Mouse (Mus musculus) lung, postnatal 10 days (tissue): ENCODE data around the gene Rab8a.
"Not testable (repeated sequence)": the region's sequence is repeated elsewhere in the genome, so short reads cannot be mapped to it uniquely, and the experiment has no call there.

Source experiments
- DNase-seq: peaks from one replicate; pipeline ENCODE4 v3.0.0; 2021

The Rab8a gene

DNA sequence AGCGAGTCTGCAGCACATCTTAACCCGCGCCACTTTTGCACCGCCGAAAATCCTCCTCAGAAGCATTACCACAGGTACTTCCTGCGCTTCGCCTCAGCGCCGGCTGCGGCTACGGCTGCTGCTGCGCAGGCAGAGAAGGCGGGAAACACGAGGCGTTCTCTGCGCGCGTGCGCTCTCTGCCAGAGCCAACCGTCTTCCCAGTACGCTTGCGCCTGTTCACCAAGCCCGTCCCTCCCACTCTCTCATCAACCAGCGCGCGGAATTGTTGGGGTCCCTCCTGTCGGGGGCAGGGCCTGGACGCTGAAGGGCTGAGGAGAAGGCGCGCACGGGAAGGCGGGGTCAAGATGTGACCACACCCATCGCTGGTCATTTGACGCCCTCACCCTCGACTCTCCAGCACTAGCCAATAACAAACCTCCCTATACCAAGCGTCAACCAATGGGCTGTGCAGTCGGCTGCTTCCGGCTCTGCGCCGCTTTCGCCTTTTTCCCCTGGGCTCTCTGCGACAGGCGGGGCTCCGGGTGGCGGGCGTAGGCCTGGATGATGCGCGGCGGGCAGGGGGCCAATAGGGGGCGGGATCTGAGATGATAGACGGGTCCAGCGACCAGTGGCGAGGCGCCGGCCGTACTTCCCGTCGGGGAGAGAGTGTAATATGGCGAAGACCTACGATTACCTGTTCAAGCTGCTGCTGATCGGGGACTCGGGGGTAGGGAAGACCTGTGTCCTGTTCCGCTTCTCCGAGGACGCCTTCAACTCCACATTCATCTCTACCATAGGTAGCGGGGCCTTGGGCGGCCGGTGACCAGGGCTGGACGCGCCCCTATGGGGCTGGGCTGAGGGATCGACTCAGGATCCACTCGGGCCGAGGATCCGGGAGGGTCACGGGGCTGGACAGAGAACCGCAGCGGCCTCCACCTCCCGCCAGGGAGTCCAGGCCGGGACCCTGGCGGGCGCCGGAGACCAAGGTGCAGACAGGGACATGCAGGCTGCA, at the start of gene Rab8a:
TSS of gene Rab8a (plus strand) at position 494 of the 991 bp plus-strand sequence.
- DNase-seq, result peak; percentile 100

GRCm38 (mm10) chr8:72112486-72112885, 48.5 kb upstream of the Rab8a start:
- DNase-seq, result no peak

DNA sequence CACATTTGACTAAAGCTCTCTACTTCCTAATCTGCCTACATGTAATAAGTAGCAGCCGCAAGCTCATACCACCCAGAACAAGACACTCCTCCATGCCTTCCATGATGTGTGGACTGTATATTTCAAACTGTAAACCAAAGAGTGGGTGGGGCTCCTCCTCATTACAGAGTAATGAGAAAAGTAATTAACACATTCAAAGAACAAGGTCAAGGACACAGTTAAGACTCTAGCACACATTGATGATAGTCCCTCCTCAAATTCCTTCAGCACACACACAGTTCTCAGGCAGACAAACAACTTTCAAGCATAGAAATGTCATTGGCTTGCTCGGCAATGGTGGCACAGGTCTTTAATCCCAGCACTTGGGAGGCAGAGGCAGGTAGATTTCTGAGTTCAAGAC, 45.8 kb upstream of the Rab8a start:
- DNase-seq, result no peak

DNA sequence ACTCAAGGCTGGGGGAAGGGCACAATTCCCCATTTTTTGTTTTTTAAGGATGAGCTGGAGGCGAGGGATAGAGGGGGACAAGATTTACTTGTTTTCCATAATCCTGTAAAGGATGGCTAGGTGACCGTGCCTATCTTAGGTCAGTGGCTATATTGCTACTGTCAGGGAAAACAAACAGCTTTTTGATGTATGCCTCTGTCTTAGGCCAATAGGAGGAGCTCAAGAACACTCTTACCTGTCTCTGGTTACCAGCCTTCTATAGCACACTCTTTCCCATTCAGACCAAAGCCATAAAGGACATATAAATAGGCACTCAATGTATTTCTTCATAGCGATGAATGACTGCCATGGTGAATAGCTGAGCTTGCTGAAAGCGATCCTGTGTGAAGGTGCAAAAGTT, 42.4 kb upstream of the Rab8a start:
- DNase-seq, result no peak

DNA sequence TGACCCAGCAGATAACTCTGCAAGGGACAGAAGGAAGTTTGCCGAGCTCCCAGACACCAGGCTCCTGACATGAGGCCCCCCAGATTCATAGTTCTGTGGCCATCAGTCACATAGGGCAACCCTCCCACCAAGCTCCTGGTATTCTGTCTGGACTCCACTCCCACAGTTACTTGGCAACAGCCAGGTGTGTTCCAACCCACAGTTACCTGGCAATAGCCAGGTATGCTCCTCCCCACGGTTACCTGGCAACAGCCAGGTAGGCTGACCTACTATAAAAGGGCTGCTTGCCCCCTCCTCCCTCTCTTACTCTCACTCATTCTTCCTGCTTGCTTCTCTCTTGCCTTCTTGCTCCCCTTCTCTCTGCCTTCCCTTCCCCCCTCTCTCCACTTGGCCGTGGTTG, 39.5 kb upstream of the Rab8a start:
- not testable (repeated sequence) for DNase-seq

GRCm38 (mm10) chr8:72121997-72122396, 39.0 kb upstream of the Rab8a start:
- DNase-seq, result no peak

DNA sequence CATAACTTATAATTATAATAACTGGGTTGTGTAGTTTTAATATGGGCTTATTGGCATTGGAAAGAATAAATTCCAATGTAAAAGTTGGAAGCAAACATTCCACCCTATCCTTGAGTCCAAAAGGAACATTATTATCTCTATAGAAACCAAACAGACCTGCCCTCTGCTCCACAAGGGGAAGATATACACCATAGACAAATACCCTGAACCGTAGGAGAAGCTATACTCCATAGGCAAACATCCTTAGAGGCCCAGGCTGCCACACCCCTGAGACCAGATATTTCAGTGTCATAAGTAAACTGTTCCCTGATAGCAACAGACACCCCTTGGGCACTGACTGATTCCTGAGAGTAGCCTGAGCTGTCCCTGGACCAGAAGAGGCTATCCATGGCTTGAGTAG, 33.2 kb upstream of the Rab8a start:
- no peak for DNase-seq

GRCm38 (mm10) chr8:72131251-72131650, 29.7 kb upstream of the Rab8a start:
- peak; percentile 51 for DNase-seq

DNA sequence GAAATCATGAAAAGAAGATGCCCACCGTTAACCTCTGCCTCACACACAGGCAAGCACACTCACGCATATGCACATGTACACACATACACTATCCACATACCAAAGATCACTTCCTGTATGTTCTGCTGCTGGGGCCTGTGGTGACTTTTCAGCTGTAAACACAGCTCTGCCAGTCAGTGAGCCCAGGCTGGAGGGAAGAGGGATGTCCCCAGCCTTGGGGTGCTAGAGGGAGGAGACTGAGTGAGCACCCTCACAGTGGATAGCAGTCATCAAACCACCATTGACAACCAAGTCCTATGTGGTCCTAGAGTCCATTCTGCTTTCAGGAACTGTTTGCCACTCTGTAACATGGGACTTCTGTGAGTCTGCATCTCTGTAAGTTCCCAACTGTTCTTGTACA, 29.1 kb upstream of the Rab8a start:
- no peak for DNase-seq

DNA sequence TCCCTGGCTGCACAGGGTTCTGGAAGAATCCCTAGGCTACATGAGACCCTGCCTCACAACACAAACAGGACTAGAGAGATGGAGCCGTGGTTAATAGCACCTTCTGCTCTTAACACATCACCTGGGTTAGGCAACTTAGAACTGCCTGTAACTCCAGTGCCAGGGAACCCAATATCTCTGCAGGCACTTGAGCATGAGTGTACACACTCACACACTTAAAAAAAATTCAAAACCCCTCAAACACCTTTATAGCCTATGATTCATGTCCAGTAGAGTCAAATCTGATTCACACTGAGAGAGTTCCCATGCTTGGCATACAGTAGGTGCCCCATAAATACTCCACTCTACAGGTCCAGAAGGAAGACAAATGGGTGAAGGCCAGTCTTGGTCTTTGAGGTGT, 28.6 kb upstream of the Rab8a start:
- no peak for DNase-seq

GRCm38 (mm10) chr8:72132891-72133290, 28.1 kb upstream of the Rab8a start:
- peak; percentile 46 for DNase-seq

- DNase-seq, result no peak
These were observed 27.5 kb upstream of the Rab8a start for GRCm38 (mm10) chr8:72133507-72133906.

DNA sequence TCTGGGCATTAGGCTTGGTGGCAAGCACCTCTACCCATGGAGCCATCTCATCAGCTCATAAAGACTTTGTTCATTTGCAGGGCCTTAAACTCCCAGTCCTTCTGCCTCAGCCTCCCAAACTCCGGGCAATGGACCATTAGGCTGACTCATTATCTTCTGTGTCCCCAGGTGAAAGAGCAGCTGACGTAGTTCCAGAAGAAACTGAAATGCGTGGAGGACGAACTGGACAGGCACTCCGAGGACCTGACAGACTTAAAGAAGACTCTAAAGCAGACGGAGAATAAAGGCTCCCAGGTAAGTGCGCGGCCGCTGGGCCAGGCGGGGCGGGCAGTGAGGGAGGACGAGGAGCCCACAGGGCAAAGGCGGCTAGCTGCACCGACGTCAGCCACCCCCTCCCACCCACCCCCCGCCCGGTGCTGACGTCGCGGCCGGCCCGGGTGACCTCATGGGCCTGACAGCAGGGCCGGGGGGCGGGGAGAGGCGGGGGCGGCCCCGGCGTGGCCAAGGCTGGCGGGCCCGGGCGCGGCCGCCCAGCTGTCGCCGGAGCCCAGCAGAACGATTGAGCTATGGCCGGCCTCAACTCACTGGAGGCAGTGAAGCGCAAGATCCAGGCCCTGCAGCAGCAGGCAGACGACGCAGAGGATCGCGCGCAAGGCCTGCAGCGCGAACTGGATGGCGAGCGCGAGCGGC, 26.1 kb upstream of the Rab8a start, which contains the start of gene Tpm4:
TSS of gene Tpm4 (plus strand) at position 220 of the 690 bp plus-strand sequence.
- DNase-seq, result peak; percentile 76

DNA sequence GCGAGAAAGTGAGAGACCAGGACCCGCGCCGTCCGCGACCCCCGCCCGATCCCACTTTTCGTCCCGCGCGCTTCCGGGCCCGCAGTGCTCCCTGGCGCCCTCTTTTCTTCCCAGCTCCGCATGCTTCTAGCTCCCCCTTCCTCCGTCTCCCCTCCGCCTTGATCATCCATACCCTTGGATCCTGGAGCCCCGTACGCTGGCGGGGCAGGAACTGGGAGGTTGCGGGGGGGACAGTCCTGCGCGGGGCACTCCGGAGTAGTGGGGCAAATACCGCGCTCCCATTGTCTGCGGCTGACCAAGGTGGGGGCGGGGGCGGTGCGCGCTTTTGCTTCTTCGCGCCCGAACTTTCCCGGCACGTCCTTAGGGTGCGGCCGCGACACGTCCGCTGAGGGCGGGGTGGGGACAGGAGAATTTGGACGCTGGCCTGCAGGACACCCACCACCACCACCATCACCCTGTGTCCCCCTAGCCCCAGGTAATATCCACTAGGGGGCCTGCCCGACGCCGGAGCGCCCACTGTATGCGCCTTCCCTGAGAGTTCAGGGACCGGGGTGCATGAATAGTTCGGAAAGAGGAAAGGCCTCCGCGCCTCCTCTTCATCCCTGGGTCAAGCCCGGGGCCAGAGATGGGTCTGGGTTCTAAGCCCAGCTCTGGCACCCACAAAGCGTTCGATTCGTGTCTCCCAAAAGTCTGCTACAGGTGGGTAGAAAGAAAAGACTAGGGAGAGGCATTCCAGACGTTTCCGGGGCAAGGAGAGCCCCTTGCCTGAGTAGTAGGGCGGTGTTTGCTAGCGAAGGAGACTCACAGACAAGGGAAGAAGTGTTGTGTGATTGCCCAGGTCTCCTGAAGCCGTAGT, 25.3 kb upstream of the Rab8a start:
- peak; percentile 71 for DNase-seq

- peak; percentile 90 for DNase-seq
These were observed 24.6 kb upstream of the Rab8a start for GRCm38 (mm10) chr8:72136302-72136978.

- DNase-seq, result no peak
These were observed 23.6 kb upstream of the Rab8a start for GRCm38 (mm10) chr8:72137431-72137830.

- DNase-seq, result no peak
These were observed 22.5 kb upstream of the Rab8a start for GRCm38 (mm10) chr8:72138456-72138855.

DNA sequence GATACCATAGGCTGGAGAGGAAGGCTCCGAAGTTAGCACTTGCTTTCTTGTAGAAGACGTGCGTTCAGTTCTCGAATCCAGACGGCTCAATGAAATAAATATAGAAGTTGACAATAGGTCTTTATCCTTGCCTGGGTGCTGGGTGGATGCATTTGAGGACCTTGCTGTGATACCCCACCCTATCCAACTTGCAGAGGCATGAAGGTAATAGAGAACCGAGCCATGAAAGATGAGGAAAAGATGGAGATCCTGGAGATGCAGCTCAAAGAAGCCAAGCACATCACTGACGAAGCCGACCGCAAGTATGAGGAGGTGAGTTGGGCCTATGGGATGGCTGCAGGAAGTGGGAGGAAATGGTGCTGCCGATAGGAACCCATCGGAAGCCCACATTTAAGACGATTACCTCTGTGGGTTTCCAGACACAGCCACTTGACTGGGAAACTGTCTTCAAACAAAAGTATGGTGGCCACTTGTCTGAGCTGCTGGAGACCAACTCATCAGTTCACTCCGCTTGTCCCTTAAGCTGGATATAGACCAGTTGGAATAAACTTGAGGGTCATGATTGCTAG, 17.7 kb upstream of the Rab8a start:
- no peak for DNase-seq

DNA sequence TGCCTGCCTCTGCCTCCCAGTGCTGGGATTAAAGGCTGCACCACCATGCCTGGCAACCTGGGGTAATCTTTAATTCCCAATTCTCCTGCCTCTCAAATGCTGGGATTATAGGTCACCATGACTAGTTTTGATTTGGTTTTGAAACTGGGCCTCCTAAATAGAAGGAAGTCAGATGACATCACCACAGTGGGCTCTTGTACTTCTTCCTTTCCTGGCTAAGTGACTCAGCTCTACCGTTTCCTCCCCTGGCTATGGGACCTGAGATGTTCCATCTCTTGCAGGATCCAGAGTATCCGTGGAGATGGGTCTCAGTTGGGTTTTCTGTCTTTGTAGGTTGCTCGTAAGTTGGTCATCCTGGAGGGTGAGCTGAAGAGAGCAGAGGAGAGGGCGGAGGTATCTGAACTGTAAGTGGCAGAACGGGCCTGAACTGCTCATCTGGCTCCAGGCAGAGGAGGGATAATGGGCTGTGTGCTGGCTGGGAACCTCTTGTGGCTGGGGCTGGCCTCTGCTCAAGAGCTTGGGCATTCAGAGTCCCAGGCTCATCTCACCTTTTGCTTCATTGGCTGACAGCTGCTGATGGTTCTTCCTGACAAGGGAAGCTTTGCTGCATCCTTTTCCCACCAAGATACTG, 16.5 kb upstream of the Rab8a start:
- no peak for DNase-seq

- no peak for DNase-seq
These were observed 15.5 kb upstream of the Rab8a start for GRCm38 (mm10) chr8:72145511-72145910.

- peak; percentile 67 for DNase-seq
These were observed 14.9 kb upstream of the Rab8a start for GRCm38 (mm10) chr8:72146056-72146455.
